Mouse (Mus musculus) midbrain, embryonic 11.5 days (tissue): ENCODE measurements around the gene 2310079G19Rik. TPM values are rescaled to one million over a fixed set of nuclear protein-coding genes. Genes with fewer than 3 reads are reported as not detected.

Source experiments
- ATAC-seq: fragments of 200-750 bp; cut with Nextera tagmentation; 2 replicates; pipeline ENCODE4 v1.8.0; 2017; ENCODE audit warnings: moderate TSS enrichment, moderate library complexity; ENCODE audit not compliant: low FRiP score
- DNase-seq: peaks from one replicate; pipeline ENCODE4 v3.0.0; 2015; ENCODE audit warnings: low spot score; ENCODE audit errors: missing footprints
- H3K27ac ChIP-seq: fragments of 300-500 bp; sonication (generic); 2 replicates; pipeline ENCODE4 v1.5.1; 2014; ENCODE audit warnings: low read depth, low read length
- H3K27me3 ChIP-seq: fragments of 300-500 bp; sonication (generic); 2 replicates; pipeline ENCODE4 v1.6.1; 2014; ENCODE audit warnings: mild to moderate bottlenecking, low read length, moderate library complexity, mixed read lengths; ENCODE audit not compliant: control insufficient read depth, insufficient read depth
- H3K36me3 ChIP-seq: fragments of 300-500 bp; sonication (generic); 2 replicates; pipeline ENCODE4 v1.6.1; 2014; ENCODE audit warnings: mild to moderate bottlenecking, low read length, moderate library complexity, mixed read lengths; ENCODE audit not compliant: control insufficient read depth, insufficient read depth
- H3K4me1 ChIP-seq: fragments of 300-500 bp; sonication (generic); 2 replicates; pipeline ENCODE4 v1.6.1; 2014; ENCODE audit warnings: low read length; ENCODE audit not compliant: control insufficient read depth, insufficient read depth
- H3K4me2 ChIP-seq: fragments of 300-500 bp; sonication (generic); 2 replicates; pipeline ENCODE4 v1.6.1; 2014; ENCODE audit warnings: mild to moderate bottlenecking, moderate library complexity
- H3K4me3 ChIP-seq: fragments of 300-500 bp; sonication (generic); 2 replicates; pipeline ENCODE4 v1.5.1; 2014; ENCODE audit warnings: low read depth, low read length
- H3K9ac ChIP-seq: fragments of 300-500 bp; sonication (generic); 2 replicates; pipeline ENCODE4 v1.6.1; 2014; ENCODE audit warnings: low read length
- H3K9me3 ChIP-seq: fragments of 300-500 bp; sonication (generic); 2 replicates; pipeline ENCODE4 v1.6.1; 2016; ENCODE audit warnings: low read length; ENCODE audit not compliant: control insufficient read depth
- WGBS: fragments of 180-500 bp; shearing (Covaris S2); extraction: QIAGEN DNeasy Blood & Tissue Kit; methylation state at CpG from one replicate; pipeline ENCODE4 v1.1.7; 2014; 5-methylcytosine and 5-hydroxymethylcytosine counted together
- polyA plus RNA-seq: library from polyadenylated mRNA; unstranded; fragments of >200 nt; fragmentation: Nextera tagmentation; extraction: Ambion mirVana; gene quantifications from 2 replicates; pipeline ENCODE4 v1.2.1, GENCODE M21; 2014

Gene 2310079G19Rik
- polyA plus RNA-seq: not detected in 2 replicates

- ATAC-seq (no peak), DNase-seq (peak; percentile 21)
- no peaks in the 10 kb centered on the region for H3K27me3 ChIP-seq
- no peak within 1 kb of the TSS for H3K4me3 ChIP-seq
- no peaks in the 10 kb centered on the region for H3K9me3 ChIP-seq
- 89% methylated on average over 4 of the region's 4 CpGs for WGBS
- H3K4me2 ChIP-seq: no peak within 1 kb of the TSS
- no peaks in the 10 kb centered on the region for H3K4me1 ChIP-seq
- H3K27ac ChIP-seq: no peak within 1 kb of the TSS
- no peak within 1 kb of the TSS for H3K9ac ChIP-seq
- no peaks in the 10 kb centered on the region for H3K36me3 ChIP-seq
These were observed at the start of gene 2310079G19Rik for GRCm38 (mm10) chr16:88627566-88627965. 2310079G19Rik (minus strand) TSS chr16:88627666.

DNA sequence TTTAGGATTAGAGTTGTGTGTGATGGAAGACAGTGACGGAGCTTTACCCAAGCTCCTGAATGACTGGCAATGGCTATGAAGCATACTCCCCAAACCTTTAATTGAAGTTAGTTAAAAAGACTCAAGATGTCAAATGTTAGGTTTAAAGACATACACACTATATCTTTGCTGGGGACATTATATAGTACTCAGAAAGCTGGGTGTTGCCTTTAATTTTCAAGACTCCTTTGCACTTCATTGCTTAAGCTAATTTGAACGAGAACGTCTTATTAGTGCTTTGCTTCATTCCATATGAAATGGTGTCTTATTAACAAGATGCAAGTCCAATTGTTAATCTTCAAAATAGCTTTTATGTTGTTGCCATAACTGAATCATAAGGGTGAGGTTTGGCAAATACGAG is 44.1 kb upstream of the 2310079G19Rik start, which contains the start of gene Krtap27-1:
TSS of gene Krtap27-1 (minus strand) at position 101 of the 400 bp plus-strand sequence.
- Histone ChIP-seq H3K4me1 (no peaks in the 10 kb centered on the region), H3K27ac (no peak within 1 kb of the TSS), H3K36me3 (no peaks in the 10 kb centered on the region), H3K4me2 (no peak within 1 kb of the TSS), H3K9me3 (no peaks in the 10 kb centered on the region), H3K27me3 (no peaks in the 10 kb centered on the region), H3K4me3 (no peak within 1 kb of the TSS), H3K9ac (no peak within 1 kb of the TSS)
- 94% methylated on average over 4 of the region's 4 CpGs for whole genome bisulfite sequencing
- no peak for DNase-seq
- no peak for ATAC-seq

GRCm38 (mm10) chr16:88657426-88657825 is 30.0 kb upstream of the 2310079G19Rik start:
- H3K4me1 ChIP-seq: no peaks in the 10 kb centered on the region
- WGBS: 85% methylated on average over 1 of the region's 1 CpGs
- H3K4me3 ChIP-seq: no peak overlapping the region
- no peaks in the 10 kb centered on the region for H3K9me3 ChIP-seq
- H3K27me3 ChIP-seq: no peaks in the 10 kb centered on the region
- no peak overlapping the region for H3K9ac ChIP-seq
- no peak overlapping the region for H3K27ac ChIP-seq
- no peaks in the 10 kb centered on the region for H3K36me3 ChIP-seq
- ATAC-seq (no peak), DNase-seq (no peak)
- no peak overlapping the region for H3K4me2 ChIP-seq

- H3K9me3 ChIP-seq: no peaks in the 10 kb centered on the region
- no peaks in the 10 kb centered on the region for H3K36me3 ChIP-seq
- no peak overlapping the region for H3K4me2 ChIP-seq
- H3K27me3 ChIP-seq: no peaks in the 10 kb centered on the region
- peak; percentile 62 for DNase-seq
- ATAC-seq: no peak
- no peak overlapping the region for H3K27ac ChIP-seq
- H3K9ac ChIP-seq: no peak overlapping the region
- no peaks in the 10 kb centered on the region for H3K4me1 ChIP-seq
- no peak overlapping the region for H3K4me3 ChIP-seq
- 79% methylated on average over 2 of the region's 2 CpGs for WGBS
These were observed 24.5 kb upstream of the 2310079G19Rik start for GRCm38 (mm10) chr16:88651952-88652351.

DNA sequence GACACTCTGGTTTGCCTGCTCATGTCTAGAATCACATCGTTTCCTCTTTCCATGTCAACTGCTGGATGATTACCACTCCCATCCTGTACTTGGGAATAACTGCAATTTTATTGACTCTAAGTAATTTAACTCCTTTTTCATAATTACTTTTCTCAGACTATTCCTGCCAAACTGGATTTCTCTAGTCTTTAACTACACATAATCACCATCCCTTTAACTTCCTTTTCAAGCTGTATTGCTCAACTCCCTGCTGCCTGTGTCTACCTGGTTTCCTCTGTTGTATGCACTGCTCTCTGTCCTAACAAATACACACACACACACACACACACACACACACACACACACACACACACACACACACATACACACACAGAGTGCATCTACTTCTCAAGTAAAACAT is 23.6 kb upstream of the 2310079G19Rik start:
- no peaks in the 10 kb centered on the region for H3K36me3 ChIP-seq
- H3K4me2 ChIP-seq: no peak overlapping the region
- no peaks in the 10 kb centered on the region for H3K4me1 ChIP-seq
- ATAC-seq: no peak
- no peak overlapping the region for H3K9ac ChIP-seq
- H3K4me3 ChIP-seq: no peak overlapping the region
- no peaks in the 10 kb centered on the region for H3K9me3 ChIP-seq
- DNase-seq: peak; percentile 47
- H3K27ac ChIP-seq: no peak overlapping the region
- H3K27me3 ChIP-seq: no peaks in the 10 kb centered on the region
- 81% methylated on average over 1 of the region's 1 CpGs for WGBS

- ATAC-seq (no peak), DNase-seq (peak; percentile 59)
These were observed 19.9 kb upstream of the 2310079G19Rik start, which contains the start of gene Krtap26-1 for GRCm38 (mm10) chr16:88647358-88647846. Krtap26-1 (minus strand) TSS chr16:88647796.

GRCm38 (mm10) chr16:88646366-88647111 is 19.1 kb upstream of the 2310079G19Rik start:
- Histone ChIP-seq H3K4me3 (no peak overlapping the region), H3K9me3 (no peaks in the 10 kb centered on the region), H3K9ac (no peak overlapping the region), H3K27ac (no peak overlapping the region), H3K4me1 (no peaks in the 10 kb centered on the region), H3K36me3 (no peaks in the 10 kb centered on the region), H3K4me2 (no peak overlapping the region), H3K27me3 (no peaks in the 10 kb centered on the region)
- ATAC-seq: no peak
- WGBS: 79% methylated on average over 8 of the region's 8 CpGs
- no peak for DNase-seq

More at GRCm38 (mm10) chr16:88647358-88647846, 19.9 kb upstream of the 2310079G19Rik start, which contains the start of gene Krtap26-1:
- no peaks in the 10 kb centered on the region for H3K36me3 ChIP-seq
- 90% methylated on average over 10 of the region's 10 CpGs for WGBS
- H3K4me2 ChIP-seq: no peak within 1 kb of the TSS
- H3K4me1 ChIP-seq: no peaks in the 10 kb centered on the region
- H3K9me3 ChIP-seq: no peaks in the 10 kb centered on the region
- no peak within 1 kb of the TSS for H3K27ac ChIP-seq
- no peak within 1 kb of the TSS for H3K9ac ChIP-seq
- H3K27me3 ChIP-seq: no peaks in the 10 kb centered on the region
- no peak within 1 kb of the TSS for H3K4me3 ChIP-seq

- peak; percentile 19 for DNase-seq
- Histone ChIP-seq H3K4me3 (no peak overlapping the region), H3K36me3 (no peaks in the 10 kb centered on the region), H3K4me1 (no peaks in the 10 kb centered on the region), H3K27me3 (no peaks in the 10 kb centered on the region), H3K4me2 (no peak overlapping the region), H3K27ac (no peak overlapping the region), H3K9me3 (no peaks in the 10 kb centered on the region), H3K9ac (no peak overlapping the region)
- WGBS: 89% methylated on average over 3 of the region's 3 CpGs
- no peak for ATAC-seq
These were observed 12.6 kb upstream of the 2310079G19Rik start for GRCm38 (mm10) chr16:88640053-88640452.

DNA sequence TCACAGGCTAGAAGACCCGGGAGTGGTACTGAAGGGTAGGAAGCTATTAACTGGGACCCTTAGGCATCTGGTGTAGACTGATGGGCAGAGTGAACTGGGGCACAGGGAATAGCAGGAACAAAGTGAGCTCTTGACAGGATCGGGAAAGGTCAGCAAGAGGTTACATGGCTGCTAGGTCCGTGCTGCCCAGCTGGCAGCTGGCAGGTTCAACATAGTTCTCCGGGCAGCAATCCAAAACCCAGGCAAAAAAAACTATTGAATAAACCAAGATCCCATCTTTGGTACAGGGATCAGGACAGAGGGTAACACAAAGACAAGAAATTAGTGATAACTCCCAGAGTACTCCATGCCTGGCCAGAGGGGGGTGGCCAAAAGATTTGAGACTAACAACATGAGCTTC is 7.7 kb upstream of the 2310079G19Rik start:
- Histone ChIP-seq H3K27ac (no peak overlapping the region), H3K9me3 (no peaks in the 10 kb centered on the region), H3K4me3 (no peak overlapping the region), H3K4me1 (no peaks in the 10 kb centered on the region), H3K4me2 (no peak overlapping the region), H3K9ac (no peak overlapping the region), H3K36me3 (no peaks in the 10 kb centered on the region), H3K27me3 (no peaks in the 10 kb centered on the region)
- DNase-seq (no peak), ATAC-seq (no peak)
- 85% methylated on average over 4 of the region's 4 CpGs for WGBS
